Mouse (Mus musculus) stomach, postnatal 0 days (tissue): ENCODE measurements at regions not wholly inside any gene's neighbourhood (a gene's known extent, or its start where the extent isn't known, plus 50 kb on each side); places are given as distances from the start of the nearest gene placed in this dataset.

Experiments used
- CTCF ChIP-seq: IDR thresholded peaks from 2 replicates; pipeline ENCODE4 v1.5.1; 2016; ENCODE audit warnings: antibody characterized with exemption, low read depth, mild to moderate bottlenecking, moderate library complexity
- EP300 ChIP-seq: optimal IDR thresholded peaks from 2 replicates; pipeline ENCODE3; 2016; ENCODE audit warnings: antibody characterized with exemption

DNA sequence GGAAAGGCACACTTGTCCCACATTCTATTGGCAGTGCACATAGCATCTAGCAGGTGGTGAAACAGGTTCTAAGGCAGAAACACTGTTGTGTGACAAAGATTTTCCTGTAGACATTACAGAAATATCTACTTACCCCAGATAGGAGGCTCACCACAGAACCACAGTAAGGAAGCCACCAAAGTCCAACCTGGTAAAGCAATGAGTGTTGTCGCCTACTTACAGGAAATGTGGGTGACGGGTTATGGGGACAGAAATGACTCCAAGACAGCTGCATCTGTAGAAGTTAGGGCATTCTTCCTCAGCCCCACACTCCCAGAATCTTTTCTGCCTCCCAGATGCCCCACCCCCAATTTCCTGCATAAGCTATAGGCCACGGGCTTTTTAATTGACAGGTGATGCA is 97.6 kb upstream of the Kcnk2 start:
- TF ChIP-seq CTCF (no peak), EP300 (no peak)
